Mouse (Mus musculus): ENCODE results near the gene Nhej1. TPM values are rescaled to one million over a fixed set of nuclear protein-coding genes. Genes with fewer than 3 reads are reported as not detected.
A peak's percentile ranks its signal among the peaks of the same experiment; 100 is the strongest.

Gene Nhej1
- total RNA-seq (2022) = 1 to 10 TPM; 5.7 to 7.3 (median 7.2) TPM

DNA sequence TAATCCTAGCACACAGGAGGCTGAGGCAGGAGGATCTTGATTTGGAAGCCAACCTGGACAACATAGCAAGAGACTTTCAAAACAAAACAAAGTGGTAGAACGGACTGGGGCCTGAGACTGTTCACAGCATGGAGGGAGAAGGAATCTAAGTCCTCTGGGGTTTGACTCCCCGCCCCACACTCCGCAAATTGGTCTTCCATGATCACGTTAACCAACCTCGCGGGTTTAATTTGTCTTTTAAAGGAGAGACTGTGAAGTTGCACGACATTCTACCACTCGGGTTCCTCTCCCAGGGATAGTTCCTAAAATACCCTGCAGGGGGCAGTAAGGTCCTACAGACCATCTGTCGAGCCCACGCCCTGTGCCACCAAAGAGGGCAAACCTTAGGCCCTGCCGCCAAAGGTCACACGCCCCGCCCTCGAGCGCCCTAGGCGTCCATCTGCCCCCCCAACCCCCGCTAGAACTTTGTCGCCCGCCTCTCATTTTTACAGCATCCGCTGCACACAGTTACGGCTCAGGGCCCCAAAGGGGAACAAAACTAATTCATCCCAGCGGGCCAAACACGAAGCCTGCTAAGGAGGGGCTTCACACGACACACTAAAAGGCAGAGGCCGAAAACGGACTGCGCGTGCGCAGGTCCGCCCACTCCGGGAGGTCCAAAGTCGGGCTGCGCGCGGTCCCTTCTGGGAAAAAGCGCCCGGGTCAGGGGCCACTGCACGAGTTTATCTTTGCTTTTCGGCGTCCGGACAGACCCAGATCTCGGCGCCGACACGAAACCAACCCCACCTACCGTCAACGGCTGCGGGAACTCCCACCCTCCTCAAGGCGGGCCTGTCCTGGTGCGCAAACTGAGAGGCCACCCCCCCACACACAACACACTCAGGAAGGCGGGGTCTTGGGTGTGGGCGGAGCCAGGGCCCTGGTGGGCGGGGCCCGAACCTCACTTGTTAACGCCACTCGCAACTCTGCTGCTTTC, at the start of gene Nhej1:
Nhej1 (minus strand) TSS at position 855 of the 976 bp plus-strand sequence.
- DNase-seq = peak; percentile 90

GRCm38 (mm10) chr1:75168472-75169464, 43.8 kb upstream of the Nhej1 start, which contains the start of gene Zfand2b:
TSS of gene Zfand2b (plus strand) at chr1:75168646.
- DNase-seq = peak; percentile 96

- no peak for DNase-seq
These were observed 43.1 kb upstream of the Nhej1 start for GRCm38 (mm10) chr1:75168093-75168471.

DNA sequence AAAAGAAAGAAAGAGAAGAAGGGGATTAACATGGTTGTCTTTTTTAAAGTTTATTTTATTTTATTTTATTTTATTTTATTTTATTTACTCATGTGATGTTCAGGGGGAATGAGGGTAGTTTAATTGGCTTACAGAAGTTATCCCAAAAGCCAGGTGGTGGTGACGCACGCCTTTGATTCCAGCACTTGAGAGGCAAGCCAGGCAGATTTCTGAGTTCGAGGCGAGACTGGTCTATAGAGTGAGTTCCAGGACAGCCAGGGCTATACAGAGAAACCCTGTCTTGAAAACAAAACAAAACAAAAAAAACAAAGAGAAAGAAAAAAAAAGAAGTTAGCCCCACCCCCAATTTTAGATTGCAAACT, 35.2 kb upstream of the Nhej1 start:
- DNase-seq = no peak

DNA sequence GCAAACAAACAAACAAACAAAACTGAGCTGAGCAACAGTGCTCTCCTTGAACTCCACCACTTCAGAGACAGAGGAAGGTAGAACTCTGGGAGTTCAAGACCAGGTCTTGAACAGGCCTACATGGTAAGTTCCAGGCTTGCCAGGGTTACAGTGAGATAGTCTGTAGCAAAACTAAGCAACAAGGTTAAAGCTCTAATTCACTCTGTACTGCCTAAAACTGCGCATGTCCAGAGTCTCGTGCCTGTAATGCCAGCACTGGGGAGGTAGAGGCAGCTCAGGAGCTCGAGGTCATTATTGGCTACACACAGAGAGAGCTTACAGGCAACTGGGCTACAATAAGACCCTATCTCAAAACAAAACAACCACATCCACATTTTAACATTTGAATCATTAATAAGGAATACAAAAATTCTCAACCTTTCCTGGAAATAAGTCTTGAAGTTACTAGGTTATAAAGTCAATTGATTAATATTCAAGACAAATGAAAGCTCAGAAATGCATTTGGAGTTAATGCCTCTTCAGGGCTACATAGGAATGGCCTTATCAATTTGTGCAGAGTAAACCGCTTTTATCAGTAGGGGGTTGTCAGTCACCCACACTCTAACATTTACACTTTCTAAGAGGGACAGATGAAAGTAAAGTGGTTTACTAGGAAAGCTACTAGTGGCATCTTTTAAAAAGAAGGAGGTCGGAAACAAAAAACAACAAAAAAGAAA, 34.7 kb upstream of the Nhej1 start:
- no peak for DNase-seq

- DNase-seq = no peak
These were observed 34.0 kb upstream of the Nhej1 start for GRCm38 (mm10) chr1:75158990-75159389.

- DNase-seq = no peak
These were observed 30.8 kb upstream of the Nhej1 start for GRCm38 (mm10) chr1:75155837-75156236.

GRCm38 (mm10) chr1:75148727-75149126, 23.7 kb upstream of the Nhej1 start:
- no peak for DNase-seq

- no peak for DNase-seq
These were observed 22.6 kb upstream of the Nhej1 start for GRCm38 (mm10) chr1:75147411-75148135.

DNA sequence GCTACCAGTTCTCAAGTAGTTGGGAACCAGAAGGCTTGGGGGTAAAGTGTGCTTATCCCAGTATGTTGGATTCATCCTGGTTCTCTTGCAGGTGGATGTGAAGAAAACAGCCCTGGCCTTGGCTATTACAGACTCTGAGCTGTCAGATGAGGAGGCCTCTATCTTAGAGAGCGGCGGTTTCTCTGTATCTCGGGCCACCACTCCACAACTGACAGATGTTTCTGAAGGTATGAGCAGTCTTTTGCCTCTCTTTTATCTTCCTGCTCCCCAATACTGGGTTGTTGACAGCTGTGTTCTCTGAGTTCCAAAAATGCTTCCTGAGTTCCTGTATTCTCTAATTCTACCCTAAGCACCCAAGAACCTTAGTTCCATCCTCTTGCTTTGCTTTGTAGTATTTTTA, 20.6 kb upstream of the Nhej1 start:
- no peak for DNase-seq

GRCm38 (mm10) chr1:75142301-75143261, 17.6 kb upstream of the Nhej1 start, which contains the start of the genes Cnppd1 and Retreg2:
TSS of gene Cnppd1 (minus strand) at chr1:75142711.
TSS of gene Retreg2 (plus strand) at chr1:75142778.
- DNase-seq = peak; percentile 94

- peak; percentile 55 for DNase-seq
These were observed 16.6 kb upstream of the Nhej1 start for GRCm38 (mm10) chr1:75141486-75142190.

DNA sequence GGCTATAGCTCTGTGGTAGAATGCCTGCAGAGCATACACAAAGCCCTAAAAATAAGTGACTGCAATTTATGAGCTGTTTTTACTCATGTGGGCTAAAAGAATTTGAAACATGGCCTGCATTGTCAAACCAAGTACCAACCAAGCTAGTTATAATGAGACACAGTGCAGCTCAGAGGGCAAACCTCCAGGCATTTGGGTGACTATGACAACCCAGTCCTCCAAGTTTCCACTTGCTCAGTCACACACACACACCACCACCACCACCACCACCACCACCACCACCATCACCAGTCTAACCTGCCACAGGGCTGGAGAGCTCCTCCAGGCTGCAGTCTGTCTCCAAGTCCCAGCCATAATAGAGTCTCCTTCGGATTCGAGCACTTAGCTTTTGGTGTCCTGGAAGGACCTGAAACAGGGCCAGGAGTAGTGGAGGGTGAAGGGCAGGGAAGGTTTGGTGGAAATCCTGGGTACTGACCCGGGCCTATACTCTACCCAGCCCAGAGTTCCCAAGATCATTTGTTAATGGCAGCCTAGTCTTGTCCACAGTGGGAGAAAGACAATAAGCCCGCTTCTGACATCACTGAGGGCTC, 15.7 kb upstream of the Nhej1 start:
- no peak for DNase-seq

DNA sequence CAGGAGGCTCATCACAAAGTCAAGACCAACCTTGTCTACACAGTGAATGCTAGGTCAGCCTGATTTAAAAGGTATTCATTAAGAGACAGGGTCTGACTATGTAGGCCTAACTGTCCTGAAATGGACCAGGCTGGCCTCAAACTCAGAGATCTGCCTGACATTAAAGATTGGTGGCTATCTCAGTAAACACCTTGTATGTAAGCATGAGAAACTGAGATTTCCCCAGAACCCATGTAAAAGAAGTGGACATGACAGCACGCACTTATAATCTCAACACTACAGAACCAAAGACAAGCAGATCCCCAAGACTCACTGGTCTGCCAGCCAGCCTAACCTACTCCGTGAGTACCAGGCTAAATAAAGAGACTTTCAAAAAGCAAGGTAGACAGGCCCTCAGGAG, 13.4 kb upstream of the Nhej1 start:
- DNase-seq = no peak

- no peak for DNase-seq
These were observed 11.7 kb upstream of the Nhej1 start for GRCm38 (mm10) chr1:75136730-75137129.

GRCm38 (mm10) chr1:75136293-75136692, 11.3 kb upstream of the Nhej1 start:
- no peak for DNase-seq

DNA sequence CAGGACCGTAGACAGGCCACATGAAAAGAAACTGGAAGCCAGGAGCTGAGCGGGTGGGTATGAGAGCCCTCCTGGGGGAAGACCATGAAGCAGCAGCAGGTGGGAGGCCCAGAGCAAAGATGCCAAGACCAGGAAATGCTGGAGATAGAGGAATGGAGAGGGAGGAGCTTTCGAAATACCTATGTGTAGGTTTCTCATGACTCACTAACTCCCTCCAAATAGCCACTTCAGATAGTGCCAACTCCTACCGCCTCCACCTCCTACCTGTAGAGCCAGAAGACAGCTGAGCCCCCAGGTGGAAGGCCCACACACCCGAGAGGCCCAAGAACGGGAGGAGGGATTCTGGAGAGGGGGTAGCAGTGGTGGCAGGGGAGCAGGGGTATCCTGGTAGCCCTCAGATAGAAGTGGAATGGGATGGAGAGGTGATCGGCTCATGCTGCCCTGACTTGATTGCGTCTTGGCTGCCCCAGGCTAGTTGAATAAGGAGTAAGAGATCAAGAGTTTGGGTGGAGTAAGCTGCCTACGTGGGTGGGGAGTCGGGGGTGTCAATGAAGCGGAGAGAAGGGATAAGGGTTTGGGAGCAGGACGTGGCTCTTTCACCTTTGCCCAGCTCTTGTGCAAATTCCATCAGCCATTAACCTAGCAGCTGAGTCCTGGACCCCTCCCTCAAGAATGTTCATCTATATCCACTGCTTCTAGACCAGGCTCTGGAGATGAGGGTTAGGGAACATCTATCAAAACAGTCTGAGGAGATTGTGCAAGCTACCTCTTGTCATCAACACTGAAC, 8.6 kb upstream of the Nhej1 start, which contains the start of gene Slc23a3:
Slc23a3 (minus strand) TSS at position 470 of the 787 bp plus-strand sequence.
- no peak for DNase-seq

GRCm38 (mm10) chr1:75128641-75129040, 3.6 kb upstream of the Nhej1 start:
- no peak for DNase-seq
